Mouse (Mus musculus) ovary, postnatal 36 days (tissue): ENCODE data around the gene Sdcbp2.

Experiments used
- DNase-seq: peaks from one replicate; pipeline ENCODE4 v3.0.0; 2022; ENCODE audit warnings: low spot score, mixed read lengths

Sdcbp2 gene

GRCm38 (mm10) chr2:151631406-151632158 is 59.2 kb downstream of the Sdcbp2 start:
- DNase-seq, result no peak

DNA sequence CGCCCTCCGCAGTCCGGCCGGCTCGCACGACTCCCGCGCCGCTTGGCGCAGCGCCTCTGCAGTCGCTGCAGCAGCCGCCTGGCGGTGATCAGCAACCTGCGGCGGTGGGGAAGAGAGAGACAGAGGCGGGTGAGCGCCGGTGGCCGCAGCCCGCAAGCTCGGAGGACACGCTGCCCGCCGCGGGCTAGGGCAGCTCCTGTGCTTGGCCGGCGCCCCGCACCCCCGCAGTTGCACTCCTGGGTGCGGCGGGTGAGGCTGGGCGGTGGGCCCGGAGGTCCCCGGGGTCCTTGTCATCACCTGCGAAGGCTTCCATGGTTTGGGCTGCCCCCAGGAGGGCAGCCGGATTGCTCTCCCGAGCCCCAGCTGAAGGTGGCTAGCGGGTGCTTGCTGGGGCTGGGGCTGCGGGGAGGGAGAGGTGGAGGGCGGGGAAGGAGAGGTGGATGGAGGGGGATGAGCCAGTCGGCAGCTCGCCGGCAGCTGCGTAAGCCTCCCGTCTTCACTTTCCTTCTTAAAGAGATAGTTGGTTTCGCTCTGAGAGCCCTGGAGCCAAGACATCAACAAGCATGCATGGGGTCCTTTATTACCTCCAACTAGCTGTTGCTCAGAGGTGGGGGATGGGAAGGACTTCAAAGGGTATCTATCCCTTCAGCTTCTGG is 59.9 kb downstream of the Sdcbp2 start, which contains the start of gene Snph:
TSS of gene Snph (minus strand) at position 435 of the 656 bp plus-strand sequence.
- DNase-seq, result peak; percentile 65

DNA sequence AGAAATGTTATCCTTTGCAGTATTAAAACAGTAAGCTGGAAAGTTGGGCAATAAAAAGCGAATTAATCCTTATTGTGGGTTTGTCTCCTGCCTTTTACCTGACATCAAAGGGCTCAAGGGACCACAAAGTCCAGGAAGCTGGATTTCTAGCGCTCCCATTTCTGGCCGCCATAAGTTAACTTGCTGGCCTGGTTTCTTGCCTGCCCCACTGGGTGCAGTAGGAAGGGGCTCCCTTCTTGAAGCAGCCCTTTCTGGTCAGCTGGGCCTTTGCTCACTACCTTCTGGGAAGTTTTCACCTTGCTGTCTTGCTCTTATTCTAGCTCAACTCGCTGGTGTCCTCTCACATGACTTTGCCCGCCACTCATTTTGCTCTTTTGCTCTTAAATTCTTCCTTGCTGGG is 60.6 kb downstream of the Sdcbp2 start:
- no peak for DNase-seq

GRCm38 (mm10) chr2:151634903-151635302 is 62.5 kb downstream of the Sdcbp2 start:
- DNase-seq, result no peak

DNA sequence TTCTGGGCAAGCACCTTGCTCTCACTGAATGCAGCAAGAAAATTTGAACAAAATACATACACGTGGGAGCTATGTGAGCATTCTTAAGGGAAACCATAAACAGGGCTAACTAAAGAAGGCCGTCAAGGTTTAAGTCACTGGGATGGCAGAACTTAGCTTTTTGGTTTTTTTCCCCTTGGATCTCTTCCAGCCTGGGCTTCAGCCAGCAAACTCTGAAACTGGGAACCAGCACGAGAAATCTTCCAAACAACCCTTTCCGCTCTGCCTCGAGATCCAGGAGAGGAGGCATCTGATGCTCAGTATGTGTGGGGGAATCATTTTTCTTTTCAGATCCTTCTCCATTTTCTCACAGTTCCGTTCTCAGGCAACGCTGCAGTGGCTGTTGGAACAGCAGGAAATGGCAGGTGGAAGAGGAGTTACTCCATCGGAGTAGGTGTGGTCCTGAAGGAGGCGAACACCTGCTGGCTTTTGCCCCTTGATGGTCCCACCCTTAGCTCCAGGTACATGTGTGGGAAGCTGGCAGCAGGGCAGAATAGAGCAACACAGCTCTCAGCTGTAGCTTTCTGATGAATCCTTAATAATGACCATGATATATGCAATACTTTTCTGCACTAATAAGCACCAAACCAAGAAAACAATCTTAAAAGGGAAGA is 63.1 kb downstream of the Sdcbp2 start:
- no peak for DNase-seq

DNA sequence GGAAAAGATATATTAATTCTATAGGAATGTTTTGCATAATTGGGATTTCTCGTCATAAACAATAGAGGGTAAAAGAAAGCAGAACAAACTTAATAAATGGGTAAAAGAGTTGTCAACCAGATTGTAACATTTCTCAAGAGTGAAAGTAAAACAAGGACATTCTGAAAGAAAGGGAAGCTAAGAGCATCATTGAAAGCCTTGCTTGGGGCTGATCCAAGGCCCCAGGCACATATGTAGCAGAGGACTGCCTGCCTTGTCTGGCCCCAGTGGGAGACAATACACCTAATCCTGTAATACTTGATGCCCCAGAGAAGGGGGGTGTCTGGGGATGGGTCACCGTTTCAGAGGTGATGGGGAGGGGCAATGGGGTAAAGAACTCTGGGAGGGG is 63.6 kb downstream of the Sdcbp2 start:
- DNase-seq, result no peak
